ENCODE assay signal across 21 mouse cellular contexts in genomic region chr10:9756546-9756945, GRCm38 (mm10).
"Had no signal": no experiment of that assay in that cellular context is flagged by ENCODE, and none has a peak within 500 bp of the region (broad histone marks: within the 10 kb centered on the region; RNA-seq: fewer than 3 reads in every experiment).

No protein-coding gene starts in this region.

- H3K9ac ChIP-seq: kidney, embryonic 15.5 days; limb, embryonic 12.5 days; limb, embryonic 15.5 days; liver, embryonic 13.5 days; midbrain, embryonic 12.5 days; neural tube, embryonic 12.5 days; neural tube, embryonic 15.5 days; stomach, embryonic 15.5 days had no signal

- DNase-seq: kidney, adult 18-20 months; kidney, postnatal 10 days; left cerebral cortex, postnatal 4 days; liver, embryonic 13.5 days; lung, adult 2 months; lung, postnatal 14 days; right cerebral cortex, adult 18-20 months; right cerebral cortex, postnatal 14 days; spleen, adult 18-20 months; thymus, postnatal 36 days had no signal

- H3K4me2 ChIP-seq: kidney, embryonic 15.5 days; limb, embryonic 12.5 days; limb, embryonic 15.5 days; liver, embryonic 13.5 days; midbrain, embryonic 12.5 days; neural tube, embryonic 12.5 days; neural tube, embryonic 15.5 days; stomach, embryonic 15.5 days had no signal

- H3K4me3 ChIP-seq: kidney, embryonic 15.5 days; limb, embryonic 12.5 days; limb, embryonic 15.5 days; liver, embryonic 13.5 days; midbrain, embryonic 12.5 days; myocyte; neural tube, embryonic 12.5 days; neural tube, embryonic 15.5 days; stomach, embryonic 15.5 days had no signal

- H3K27me3 ChIP-seq: kidney, embryonic 15.5 days; limb, embryonic 12.5 days; limb, embryonic 15.5 days; liver, embryonic 13.5 days; midbrain, embryonic 12.5 days; neural tube, embryonic 12.5 days; neural tube, embryonic 15.5 days; stomach, embryonic 15.5 days had no signal

- H3K27ac ChIP-seq: kidney, embryonic 15.5 days; limb, embryonic 12.5 days; limb, embryonic 15.5 days; liver, embryonic 13.5 days; macrophage; midbrain, embryonic 12.5 days; neural tube, embryonic 12.5 days; neural tube, embryonic 15.5 days; stomach, embryonic 15.5 days had no signal

- ATAC-seq: inflammation-experienced regulatory T-cells, adult 6 months; midbrain, embryonic 16.5 days had no signal

- H3K36me3 ChIP-seq: stomach, embryonic 15.5 days had no signal

- H3K9me3 ChIP-seq: kidney, embryonic 15.5 days; limb, embryonic 12.5 days; limb, embryonic 15.5 days; liver, embryonic 13.5 days; midbrain, embryonic 12.5 days; neural tube, embryonic 12.5 days; neural tube, embryonic 15.5 days; stomach, embryonic 15.5 days had no signal

- H3K4me1 ChIP-seq: kidney, embryonic 15.5 days; limb, embryonic 12.5 days; limb, embryonic 15.5 days; midbrain, embryonic 12.5 days; neural tube, embryonic 12.5 days; neural tube, embryonic 15.5 days; stomach, embryonic 15.5 days had no signal
